Mouse (Mus musculus) CH12.LX (cell line): Measurements from ENCODE around the gene Hist1h2bj. TPM values are rescaled to one million over a fixed set of nuclear protein-coding genes. Genes with fewer than 3 reads are reported as not detected.
"Not testable (repeated sequence)": the region's sequence is repeated elsewhere in the genome, so short reads cannot be mapped to it uniquely, and the experiment has no call there.

Experiments
- DNase-seq: peaks from one replicate; pipeline ENCODE4 v3.0.0-alpha.2; 2013; ENCODE audit errors: extremely low read depth
- H3K27ac ChIP-seq: 2 replicates; pipeline ENCODE4 v1.5.1; 2012; ENCODE audit warnings: low read depth, mild to moderate bottlenecking, control low read depth, moderate library complexity; ENCODE audit not compliant: insufficient read depth
- H3K27me3 ChIP-seq: replicated peaks from 2 replicates; pipeline ENCODE3; 2012; ENCODE audit warnings: inconsistent platforms
- H3K36me3 ChIP-seq, 2 experiments: replicated peaks in 1 of 2; 2 replicates each; pipeline versions ENCODE3 to v1.6.1; 2012; ENCODE audit warnings: inconsistent platforms in 1 of 2, low read length in 1 of 2, mild to moderate bottlenecking in 1 of 2, mixed read lengths in 1 of 2, moderate library complexity in 1 of 2; ENCODE audit not compliant: control insufficient read depth in 1 of 2, insufficient read depth in 1 of 2
- H3K4me1 ChIP-seq, 2 experiments: 2 replicates each; pipeline ENCODE4 v1.6.1; 2012; ENCODE audit warnings: inconsistent platforms in 1 of 2, moderate library complexity in 1 of 2; ENCODE audit not compliant: insufficient read depth in 2 of 2, control insufficient read depth in 1 of 2
- H3K4me2 ChIP-seq: 2 replicates; pipeline ENCODE4 v1.6.1; 2012; ENCODE audit warnings: low read depth, mild to moderate bottlenecking, control low read depth; ENCODE audit not compliant: poor library complexity, insufficient read depth, severe bottlenecking
- H3K4me3 ChIP-seq, 3 experiments: fragments of 150-350 bp in 1 of 3; sonication (generic) in 1 of 3; replicated peaks in 1 of 3; 2 replicates each; pipeline versions ENCODE3 to v1.5.1; 2011 to 2012; ENCODE audit warnings: low read depth in 2 of 3, low read length in 2 of 3, mild to moderate bottlenecking in 2 of 3, moderate library complexity in 2 of 3, control low read depth in 1 of 3, improper control_type of control experiment in 1 of 3, inconsistent platforms in 1 of 3, mixed read lengths in 1 of 3; ENCODE audit not compliant: poor library complexity in 1 of 3
- H3K79me2 ChIP-seq: replicated peaks from 2 replicates; pipeline ENCODE4 v1.6.1; 2012; ENCODE audit warnings: mild to moderate bottlenecking, moderate library complexity; ENCODE audit not compliant: control insufficient read depth, poor library complexity, insufficient read depth, severe bottlenecking; ENCODE audit errors: extremely low read depth
- H3K9ac ChIP-seq: 2 replicates; pipeline ENCODE4 v1.6.1; 2012; ENCODE audit warnings: low read depth, mild to moderate bottlenecking, control low read depth, moderate library complexity; ENCODE audit not compliant: insufficient read depth
- H3K9me3 ChIP-seq: replicated peaks from 2 replicates; pipeline ENCODE3; 2012; ENCODE audit warnings: low read length, inconsistent platforms, mixed read lengths
- CHD1 ChIP-seq: IDR thresholded peaks from 2 replicates; pipeline ENCODE4 v1.6.1; 2012; ENCODE audit warnings: low read depth, low read length, improper control_type of control experiment, inconsistent platforms
- CHD2 ChIP-seq: IDR thresholded peaks from 2 replicates; pipeline ENCODE4 v1.6.1; 2011; ENCODE audit warnings: low read length, improper control_type of control experiment
- E2F4 ChIP-seq: IDR thresholded peaks from 2 replicates; pipeline ENCODE4 v1.6.1; 2011; ENCODE audit warnings: low read depth, low read length, improper control_type of control experiment; ENCODE audit not compliant: insufficient replicate concordance
- HCFC1 ChIP-seq: IDR thresholded peaks from 2 replicates; pipeline ENCODE4 v1.6.1; 2012; ENCODE audit warnings: low read depth, mild to moderate bottlenecking, inconsistent platforms, low read length, improper control_type of control experiment
- IRF4 ChIP-seq: IDR thresholded peaks from 2 replicates; pipeline ENCODE4 v1.6.1; 2014; ENCODE audit warnings: low read depth, mild to moderate bottlenecking, inconsistent platforms, low read length, improper control_type of control experiment
- JUND ChIP-seq: conservative IDR thresholded peaks from 2 replicates; pipeline ENCODE4 v1.6.1; 2011; ENCODE audit warnings: low read depth, low read length, improper control_type of control experiment
- KAT2A ChIP-seq: IDR thresholded peaks from 2 replicates; pipeline ENCODE4 v1.6.1; 2012; ENCODE audit warnings: low read length, improper control_type of control experiment, inconsistent platforms; ENCODE audit not compliant: insufficient replicate concordance
- MAZ ChIP-seq: IDR thresholded peaks from 2 replicates; pipeline ENCODE4 v1.6.1; 2012; ENCODE audit warnings: low read depth, mild to moderate bottlenecking, inconsistent platforms, low read length, improper control_type of control experiment, moderate library complexity
- MEF2A ChIP-seq: IDR thresholded peaks from 2 replicates; pipeline ENCODE4 v1.6.1; 2014; ENCODE audit warnings: low read depth, mild to moderate bottlenecking, inconsistent platforms, low read length, improper control_type of control experiment, borderline replicate concordance
- MXI1 ChIP-seq: IDR thresholded peaks from 2 replicates; pipeline ENCODE4 v1.6.1; 2011; ENCODE audit warnings: mild to moderate bottlenecking, low read depth, low read length, improper control_type of control experiment
- MYC ChIP-seq: IDR thresholded peaks from 2 replicates; pipeline ENCODE4 v1.6.1; 2011; ENCODE audit warnings: low read depth, mild to moderate bottlenecking, improper control_type of control experiment, low read length
- NELFE ChIP-seq: IDR thresholded peaks from 2 replicates; pipeline ENCODE4 v1.6.1; 2011; ENCODE audit warnings: low read depth, low read length, improper control_type of control experiment
- NRF1 ChIP-seq: IDR thresholded peaks from 2 replicates; pipeline ENCODE4 v1.6.1; 2014; ENCODE audit warnings: low read depth, mild to moderate bottlenecking, inconsistent platforms, low read length, improper control_type of control experiment, moderate library complexity
- POLR2A ChIP-seq: IDR thresholded peaks from 2 replicates; pipeline ENCODE4 v1.6.1; 2011; ENCODE audit warnings: low read depth, mild to moderate bottlenecking, improper control_type of control experiment, low read length
- POLR2AphosphoS2 ChIP-seq: IDR thresholded peaks from 2 replicates; pipeline ENCODE4 v1.6.1; 2011; ENCODE audit warnings: low read depth, low read length, improper control_type of control experiment
- RAD21 ChIP-seq: IDR thresholded peaks from 2 replicates; pipeline ENCODE4 v1.6.1; 2011; ENCODE audit warnings: low read depth, mild to moderate bottlenecking, low read length, improper control_type of control experiment, moderate library complexity
- RCOR1 ChIP-seq: conservative IDR thresholded peaks from 2 replicates; pipeline ENCODE4 v1.6.1; 2012; ENCODE audit warnings: low read depth, mild to moderate bottlenecking, inconsistent platforms, low read length, improper control_type of control experiment
- SIN3A ChIP-seq: IDR thresholded peaks from 2 replicates; pipeline ENCODE4 v1.6.1; 2012; ENCODE audit warnings: low read length, improper control_type of control experiment, inconsistent platforms
- SMC3 ChIP-seq: IDR thresholded peaks from 2 replicates; pipeline ENCODE4 v1.6.1; 2011; ENCODE audit warnings: low read depth, low read length, improper control_type of control experiment
- TBP ChIP-seq: conservative IDR thresholded peaks from 2 replicates; pipeline ENCODE4 v1.6.1; 2011; ENCODE audit warnings: low read depth, low read length, improper control_type of control experiment
- TCF12 ChIP-seq: IDR thresholded peaks from 2 replicates; pipeline ENCODE4 v1.6.1; 2014; ENCODE audit warnings: low read depth, mild to moderate bottlenecking, inconsistent platforms, low read length, improper control_type of control experiment
- UBTF ChIP-seq: IDR thresholded peaks from 2 replicates; pipeline ENCODE4 v1.6.1; 2012; ENCODE audit warnings: low read depth, mild to moderate bottlenecking, inconsistent platforms, low read length, improper control_type of control experiment, moderate library complexity
- USF2 ChIP-seq: conservative IDR thresholded peaks from 2 replicates; pipeline ENCODE4 v1.6.1; 2011; ENCODE audit warnings: low read depth, low read length, improper control_type of control experiment
- ZKSCAN1 ChIP-seq: IDR thresholded peaks from 2 replicates; pipeline ENCODE4 v1.6.1; 2012; ENCODE audit warnings: low read depth, inconsistent platforms, low read length, improper control_type of control experiment, borderline replicate concordance
- ZMIZ1 ChIP-seq: IDR thresholded peaks from 2 replicates; pipeline ENCODE4 v1.6.1; 2012; ENCODE audit warnings: low read depth, mild to moderate bottlenecking, inconsistent platforms, low read length, improper control_type of control experiment
- dilution Hi-C: fragments of 300-500 bp; cut with MboI; formaldehyde crosslinking; loops from 2 replicates; pipeline ENCODE4 v1.14.3; 2020; ENCODE audit warnings: low sequenced_read_pairs; ENCODE audit not compliant: extremely low pct_unique_long_range_greater_than_20kb, extremely low pct_ligation_motif_present
- in situ Hi-C: fragments of 300-500 bp; cut with MboI; formaldehyde crosslinking; loops from 3 replicates; pipeline ENCODE4 v1.14.3; 2019; ENCODE audit warnings: low sequenced_read_pairs, low pct_ligation_motif_present, low pct_unique_long_range_greater_than_20kb, mixed read lengths
- polyA plus RNA-seq: library from polyadenylated mRNA; unstranded; fragments of >175 nt; gene quantifications from 2 replicates; pipeline ENCODE4 v1.2.1, GENCODE M21; 2012; ENCODE audit warnings: low read depth; ENCODE audit not compliant: insufficient read length
- total RNA-seq, 2 experiments: library from RNA; depleted of rRNA; stranded (reverse); fragments of 300-350 nt in 1 of 2; fragments of >200 nt in 1 of 2; gene quantifications; 2 replicates each; pipeline ENCODE4 v1.2.3; 2012 to 2014

Gene Hist1h2bj
- total and polyA plus RNA-seq, 3 experiments, result 2.5 to 1,790 (median 23.8) TPM

- H3K4me2 ChIP-seq, result peak within 1 kb of the TSS; percentile 78
- H3K9me3 ChIP-seq, dilution Hi-C loops, H3K36me3 ChIP-seq, H3K27me3 ChIP-seq, H3K79me2 ChIP-seq: not testable (repeated sequence)
- peak within 1 kb of the TSS; percentile 4 to 56 (median 50) for H3K4me3 ChIP-seq
- in situ Hi-C loops, result loop anchor here (10.0 to 25.0 kb wide), 3 partner anchors 291 to 1727 kb away; partner anchors contain the start of genes Hist1h1a, Hist1h2ab, Hist1h3a and Hist1h3b
- peaks cover 3 to 33% of the 10 kb centered on the region in 2 experiments; a peak in 3 of 4 replicates for H3K4me1 ChIP-seq
- peak within 1 kb of the TSS; percentile 86 for H3K27ac ChIP-seq
- TF ChIP-seq CHD2, result peak; percentile 97
- TF ChIP-seq MEF2A, result peak; percentile 44; the same call in 1 of the 2 replicates
- TF ChIP-seq IRF4, result 0 out of 2 replicates have a peak, but pooled peaks have one; percentile 31
- peak; percentile 56; the same call in 1 of the 2 replicates for TF ChIP-seq RCOR1
- TF ChIP-seq NELFE, result peak; percentile 5
- TF ChIP-seq NRF1, result peak; percentile 48; the same call in 1 of the 2 replicates
- 0 out of 2 replicates have a peak, but pooled peaks have one; percentile 24 for TF ChIP-seq MYC
- TF ChIP-seq POLR2A, result peak; percentile 66; the same call in 1 of the 2 replicates
- peak; percentile 21; the same call in 1 of the 2 replicates for TF ChIP-seq MXI1
- peak; percentile 66; the same call in 1 of the 2 replicates for TF ChIP-seq JUND
- peak; percentile 100 for TF ChIP-seq E2F4
- peak; percentile 51; the same call in 1 of the 2 replicates for TF ChIP-seq HCFC1
- peak; percentile 94 for TF ChIP-seq TCF12
- TF ChIP-seq TBP, result peak; percentile 99
- peak; percentile 66 for TF ChIP-seq SIN3A
- H3K9ac ChIP-seq, result peak within 1 kb of the TSS; percentile 92
- peak; percentile 98 for DNase-seq
Measured at GRCm38 (mm10) chr13:22035267-22036148, 7.5 kb upstream of the Hist1h2bj start, which contains the start of the genes Hist1h2ah and Hist1h2bk. Gene Hist1h2ah, minus strand, starts transcription at chr13:22035568. Gene Hist1h2bk, plus strand, starts transcription at chr13:22035870.

GRCm38 (mm10) chr13:22036149-22036956, 6.7 kb upstream of the Hist1h2bj start:
- Histone ChIP-seq H3K27ac (peak overlapping the region; percentile 86), H3K4me3 (peak overlapping the region in 2 of 3 experiments; percentile 19 to 28), H3K27me3 (no peaks in the 10 kb centered on the region), H3K79me2 (no peaks in the 10 kb centered on the region), H3K9me3 (no peaks in the 10 kb centered on the region), H3K4me1 (peaks cover 0 to 33% of the 10 kb centered on the region in 2 experiments; a peak in 2 of 4 replicates), H3K9ac (peak overlapping the region; percentile 69), H3K4me2 (peak overlapping the region; percentile 65), H3K36me3 (no peaks in the 10 kb centered on the region)
- DNase-seq, result peak; percentile 69
- dilution Hi-C loops (no loop called here), in situ Hi-C loops (loop anchor here (10.0 to 25.0 kb wide), 3 partner anchors 292 to 1726 kb away; partner anchors contain the start of genes Hist1h1a, Hist1h2ab, Hist1h3a and Hist1h3b)
- TF ChIP-seq NELFE (peak; percentile 78), RAD21 (no peak), MYC (peak; percentile 40; the same call in 1 of the 2 replicates), ZMIZ1 (peak; percentile 98), ZKSCAN1 (no peak), UBTF (peak; percentile 98; the same call in 1 of the 2 replicates), RCOR1 (peak; percentile 91), JUND (no peak), POLR2AphosphoS2 (peak; percentile 100), KAT2A (0 out of 2 replicates have a peak, but pooled peaks have one; percentile 23), USF2 (no peak), CHD1 (no peak; the same call in none of the 2 replicates), TCF12 (no peak; the same call in 1 of the 2 replicates), SMC3 (no peak; the same call in 1 of the 2 replicates), MAZ (no peak), CHD2 (peak; percentile 83), SIN3A (peak; percentile 17)
